Mouse (Mus musculus) kidney, postnatal 0 days (tissue): Measurements from ENCODE around the gene Hepacam2. TPM values are rescaled to one million over a fixed set of nuclear protein-coding genes. Genes with fewer than 3 reads are reported as not detected.

Experiments used
- ATAC-seq: fragments of 200-750 bp; cut with Nextera tagmentation; replicated peaks from 2 replicates; pipeline ENCODE4 v1.8.0; 2017; ENCODE audit warnings: low read depth, moderate number of reproducible peaks, moderate TSS enrichment, moderate library complexity; ENCODE audit not compliant: low FRiP score
- DNase-seq: peaks from one replicate; pipeline ENCODE4 v3.0.0-alpha.2; 2016; ENCODE audit warnings: low spot score
- H3K27ac ChIP-seq: fragments of 300-500 bp; sonication (generic); 2 replicates; pipeline ENCODE4 v1.5.1; 2014; ENCODE audit warnings: mild to moderate bottlenecking
- H3K27me3 ChIP-seq: fragments of 300-500 bp; sonication (generic); 2 replicates; pipeline ENCODE4 v1.6.1; 2014; ENCODE audit warnings: low read length, mixed read lengths; ENCODE audit not compliant: insufficient read depth
- H3K36me3 ChIP-seq: fragments of 300-500 bp; sonication (generic); 2 replicates; pipeline ENCODE4 v1.6.1; 2014; ENCODE audit warnings: low read length, mixed read lengths; ENCODE audit not compliant: insufficient read depth
- H3K4me1 ChIP-seq: fragments of 300-500 bp; sonication (generic); replicated peaks from 2 replicates; pipeline ENCODE4 v1.6.1; 2014; ENCODE audit warnings: antibody characterized with exemption, low read length, mixed read lengths; ENCODE audit not compliant: insufficient read depth
- H3K4me2 ChIP-seq: fragments of 300-500 bp; sonication (generic); 2 replicates; pipeline ENCODE4 v1.6.1; 2014; ENCODE audit warnings: mild to moderate bottlenecking, low read length, moderate library complexity, mixed read lengths
- H3K4me3 ChIP-seq: fragments of 300-500 bp; sonication (generic); replicated peaks from 2 replicates; pipeline ENCODE4 v1.5.1; 2014; ENCODE audit warnings: low read depth, low read length
- H3K9ac ChIP-seq: fragments of 300-500 bp; sonication (generic); 2 replicates; pipeline ENCODE4 v1.6.1; 2014; ENCODE audit warnings: low read depth, low read length
- H3K9me3 ChIP-seq: fragments of 300-500 bp; sonication (generic); replicated peaks from 2 replicates; pipeline ENCODE4 v1.6.1; 2016; ENCODE audit warnings: low read length, inconsistent platforms, mixed read lengths
- CTCF ChIP-seq: IDR thresholded peaks from 2 replicates; pipeline ENCODE4 v1.5.1; 2016; ENCODE audit warnings: antibody characterized with exemption, low read depth, mild to moderate bottlenecking, moderate library complexity
- WGBS: fragments of 180-500 bp; shearing (Covaris S2); extraction: QIAGEN DNeasy Blood & Tissue Kit; methylation state at CpG from one replicate; pipeline ENCODE4 v1.1.7; 2014; 5-methylcytosine and 5-hydroxymethylcytosine counted together
- polyA plus RNA-seq: library from polyadenylated mRNA; unstranded; fragments of >200 nt; fragmentation: Nextera tagmentation; extraction: Ambion mirVana; gene quantifications from 2 replicates; pipeline ENCODE4 v1.2.1, GENCODE M21; 2015

Hepacam2 gene
- 9.6 TPM in 2 replicates for polyA plus RNA-seq

DNA sequence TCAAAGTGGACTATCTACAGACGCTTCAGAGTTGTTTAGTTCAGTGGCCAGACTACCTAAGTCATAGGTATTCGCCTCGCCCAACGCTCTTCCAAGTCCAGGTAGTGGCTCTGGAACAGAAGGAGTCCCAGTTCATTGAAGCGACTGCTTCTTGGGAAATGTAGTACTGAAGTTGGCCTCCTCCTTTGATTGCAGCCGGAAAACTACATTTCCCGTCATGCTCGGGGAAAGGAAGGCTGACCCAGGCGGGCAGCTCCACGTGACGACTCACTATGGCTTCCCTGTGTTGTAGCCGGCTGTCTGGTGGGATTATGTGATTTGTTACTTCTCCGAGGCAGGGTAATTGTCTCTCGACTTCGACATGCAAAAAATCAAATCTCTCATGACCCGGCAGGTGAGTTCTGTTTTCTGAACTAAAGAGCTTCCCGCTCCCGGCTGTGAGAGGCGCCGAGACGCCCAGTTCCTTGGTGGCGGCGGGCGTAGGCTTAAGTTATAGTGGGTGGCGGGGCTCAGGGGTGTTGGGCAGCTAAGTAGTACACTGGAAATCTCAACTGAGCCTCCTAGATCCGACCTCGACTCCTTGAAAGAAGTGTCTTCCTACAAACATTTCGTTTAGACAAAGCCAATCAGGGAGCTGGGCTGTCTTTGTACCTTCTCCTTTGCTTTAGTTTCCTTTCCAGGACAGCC lies at the start of gene Hepacam2, which contains the start of gene Vps50:
Gene Hepacam2 (minus strand): TSS at position 137 of the 687 bp plus-strand sequence.
Gene Vps50 (plus strand): TSS at position 221 of the 687 bp plus-strand sequence.
- Histone ChIP-seq H3K27ac (no peak within 1 kb of the TSS), H3K36me3 (no peaks in the 10 kb centered on the region), H3K9me3 (no peaks in the 10 kb centered on the region), H3K4me1 (no peaks in the 10 kb centered on the region), H3K9ac (peak within 1 kb of the TSS; percentile 65), H3K4me2 (peak within 1 kb of the TSS; percentile 90), H3K27me3 (no peaks in the 10 kb centered on the region), H3K4me3 (peak within 1 kb of the TSS; percentile 78)
- WGBS: 2% methylated on average over 28 of the region's 28 CpGs
- no peak for TF ChIP-seq CTCF
- ATAC-seq: peak; percentile 99
- DNase-seq: peak; percentile 96

DNA sequence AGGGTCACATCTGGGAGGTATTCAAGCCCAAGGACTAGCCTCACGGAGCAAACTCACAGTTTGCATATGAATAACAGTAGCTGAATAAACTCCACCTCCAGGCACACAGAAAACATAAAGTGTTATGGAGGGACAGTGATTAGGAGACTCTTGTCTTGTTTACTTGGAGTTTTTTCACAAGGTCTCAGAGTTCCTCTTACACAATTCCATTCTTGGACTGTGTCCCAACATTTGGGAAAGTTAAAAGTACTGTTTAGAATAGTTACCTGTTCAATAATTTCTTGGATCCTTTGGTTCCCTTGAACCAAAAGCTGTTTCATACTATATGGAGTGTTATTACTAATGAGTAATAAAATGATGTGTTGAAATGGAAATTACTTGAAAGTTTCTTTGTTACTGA lies 46.9 kb upstream of the Hepacam2 start:
- WGBS: 82% methylated on average over 1 of the region's 1 CpGs
- ATAC-seq: no peak
- no peak for DNase-seq
- Histone ChIP-seq H3K36me3 (no peaks in the 10 kb centered on the region), H3K4me3 (no peak overlapping the region), H3K9me3 (no peaks in the 10 kb centered on the region), H3K27ac (no peak overlapping the region), H3K9ac (no peak overlapping the region), H3K4me1 (no peaks in the 10 kb centered on the region), H3K4me2 (no peak overlapping the region), H3K27me3 (no peaks in the 10 kb centered on the region)
- TF ChIP-seq CTCF: no peak

DNA sequence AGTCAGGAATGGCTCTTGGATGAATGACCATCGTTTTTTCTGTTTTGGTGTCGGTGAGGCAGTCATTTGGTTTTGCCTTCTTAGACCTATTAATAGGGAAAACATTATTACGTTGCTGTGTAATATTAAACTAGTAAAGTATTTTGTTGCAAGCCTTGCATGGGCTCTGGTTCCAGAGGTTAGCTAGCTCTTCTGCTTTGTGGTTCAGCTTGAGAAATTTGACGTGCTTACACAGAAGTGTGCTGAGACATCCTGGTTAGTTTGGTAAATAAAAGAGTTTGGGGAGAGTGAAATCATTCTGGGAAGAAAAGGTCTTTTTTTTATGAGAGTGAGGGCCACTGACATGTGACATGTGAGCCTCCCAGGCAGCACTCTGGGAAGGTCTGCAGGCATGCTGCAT lies 45.8 kb upstream of the Hepacam2 start:
- 63% methylated on average over 4 of the region's 4 CpGs for WGBS
- no peak for TF ChIP-seq CTCF
- Histone ChIP-seq H3K4me1 (no peaks in the 10 kb centered on the region), H3K36me3 (no peaks in the 10 kb centered on the region), H3K9ac (no peak overlapping the region), H3K4me3 (no peak overlapping the region), H3K27ac (no peak overlapping the region), H3K27me3 (no peaks in the 10 kb centered on the region), H3K4me2 (no peak overlapping the region), H3K9me3 (no peaks in the 10 kb centered on the region)
- ATAC-seq (no peak), DNase-seq (no peak)

DNA sequence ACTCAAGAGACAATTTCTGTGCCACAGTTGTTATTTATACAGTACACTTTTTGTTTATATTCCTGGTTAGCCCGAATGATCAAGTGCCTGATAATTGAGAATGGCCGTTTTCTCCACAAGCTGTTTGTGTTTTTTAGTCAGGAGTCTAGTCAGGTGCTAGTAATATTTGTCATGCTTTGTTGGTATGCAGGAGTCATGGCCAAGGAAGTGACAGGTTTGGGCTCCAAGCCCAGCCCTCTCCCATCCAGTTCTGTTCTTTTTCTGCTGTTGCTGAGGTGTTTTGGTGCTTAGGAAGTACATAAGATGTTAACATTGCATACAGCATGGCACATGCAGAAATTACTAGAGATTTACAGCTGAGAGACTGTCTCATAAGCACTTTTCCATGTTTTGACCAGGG lies 41.4 kb upstream of the Hepacam2 start:
- Histone ChIP-seq H3K27me3 (no peaks in the 10 kb centered on the region), H3K36me3 (0 out of 2 replicates have a peak, but pooled peaks cover 4% of the 10 kb centered on the region), H3K9ac (no peak overlapping the region), H3K4me3 (no peak overlapping the region), H3K27ac (no peak overlapping the region), H3K4me1 (no peaks in the 10 kb centered on the region), H3K4me2 (no peak overlapping the region), H3K9me3 (no peaks in the 10 kb centered on the region)
- DNase-seq (no peak), ATAC-seq (no peak)
- TF ChIP-seq CTCF: no peak
- 81% methylated on average over 2 of the region's 2 CpGs for WGBS

DNA sequence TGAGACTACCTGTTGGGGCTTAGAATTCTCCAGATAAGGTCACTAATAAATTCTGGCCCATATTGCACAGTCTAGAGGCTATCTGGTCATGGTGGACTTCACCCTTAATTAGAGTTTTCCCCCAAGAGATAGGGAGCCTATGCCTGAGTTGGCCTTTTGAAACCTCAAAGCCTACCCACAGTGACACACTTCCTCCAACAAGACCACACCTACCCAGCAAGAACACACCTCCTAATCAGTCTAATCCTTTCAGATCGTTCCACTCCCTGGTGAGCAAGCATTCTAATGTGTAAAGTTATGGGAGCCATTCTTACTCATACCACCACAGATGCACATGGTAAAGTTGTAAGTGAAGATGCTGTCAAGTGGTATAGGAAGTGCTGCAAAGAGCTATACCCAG lies 38.0 kb upstream of the Hepacam2 start:
- 73% methylated on average over 1 of the region's 1 CpGs for WGBS

DNA sequence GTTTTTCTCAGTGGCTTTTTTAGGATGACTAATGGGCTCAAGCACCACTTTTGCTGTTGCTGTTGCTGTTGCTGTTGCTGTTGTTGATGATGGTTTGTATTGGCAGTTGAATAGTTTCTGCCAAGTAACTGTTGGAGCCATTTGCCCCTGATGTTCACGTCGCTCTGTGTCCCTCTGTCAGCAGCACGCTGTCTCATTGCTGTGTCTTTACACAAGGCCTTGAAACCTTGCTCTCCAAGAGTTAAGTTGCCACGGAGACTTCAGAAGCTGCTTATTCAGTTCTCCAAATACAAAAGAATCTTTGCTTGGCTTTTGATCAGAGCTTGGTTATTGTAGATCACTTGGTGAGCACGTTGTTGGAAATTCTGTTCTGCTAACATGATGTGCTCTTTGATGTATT lies 33.3 kb upstream of the Hepacam2 start:
- WGBS: 76% methylated on average over 5 of the region's 5 CpGs
- no peak overlapping the region for H3K9ac ChIP-seq
- no peak overlapping the region for H3K4me3 ChIP-seq
- H3K36me3 ChIP-seq: 0 out of 2 replicates have a peak, but pooled peaks cover 4% of the 10 kb centered on the region
- no peaks in the 10 kb centered on the region for H3K9me3 ChIP-seq
- no peak for ATAC-seq
- H3K27me3 ChIP-seq: no peaks in the 10 kb centered on the region
- H3K4me2 ChIP-seq: no peak overlapping the region
- H3K27ac ChIP-seq: no peak overlapping the region
- H3K4me1 ChIP-seq: no peaks in the 10 kb centered on the region
- no peak for DNase-seq
- no peak for TF ChIP-seq CTCF

More for the DNA sequence above, 38.0 kb upstream of the Hepacam2 start:
- Histone ChIP-seq H3K27me3 (no peaks in the 10 kb centered on the region), H3K4me2 (no peak overlapping the region), H3K9ac (no peak overlapping the region), H3K27ac (no peak overlapping the region), H3K9me3 (no peaks in the 10 kb centered on the region), H3K4me3 (no peak overlapping the region), H3K4me1 (no peaks in the 10 kb centered on the region), H3K36me3 (0 out of 2 replicates have a peak, but pooled peaks cover 4% of the 10 kb centered on the region)
- TF ChIP-seq CTCF: no peak
- DNase-seq (no peak), ATAC-seq (no peak)
